Mouse (Mus musculus) liver, embryonic 14.5 days (tissue): ENCODE results near the gene Fbxo31. TPM values are rescaled to one million over a fixed set of nuclear protein-coding genes. Genes with fewer than 3 reads are reported as not detected.

Source experiments
- ATAC-seq: fragments of 200-750 bp; cut with Nextera tagmentation; 2 replicates; pipeline ENCODE4 v1.8.0; 2017; ENCODE audit warnings: moderate number of reproducible peaks, mild to moderate bottlenecking, moderate library complexity; ENCODE audit not compliant: insufficient read depth
- DNase-seq, 3 experiments: peaks; one replicate each; pipeline ENCODE4 v3.0.0-alpha.2; 2012 to 2013; ENCODE audit warnings: low read depth in 3 of 3, low spot score in 3 of 3
- H3K27ac ChIP-seq: fragments of 300-500 bp; sonication (generic); 2 replicates; pipeline ENCODE4 v1.5.1; 2014; ENCODE audit warnings: moderate library complexity, mild to moderate bottlenecking, control low read depth, inconsistent platforms
- H3K27me3 ChIP-seq: fragments of 300-500 bp; sonication (generic); 2 replicates; pipeline ENCODE4 v1.6.1; 2014; ENCODE audit warnings: mild to moderate bottlenecking, low read length, moderate library complexity; ENCODE audit not compliant: control insufficient read depth, insufficient read depth
- H3K36me3 ChIP-seq: fragments of 300-500 bp; sonication (generic); replicated peaks from 2 replicates; pipeline ENCODE4 v1.6.1; 2014; ENCODE audit warnings: low read depth; ENCODE audit not compliant: control insufficient read depth, insufficient read depth
- H3K4me1 ChIP-seq, 2 experiments: fragments of 200-500 bp in 1 of 2; fragments of 300-500 bp in 1 of 2; sonication (generic) in 1 of 2; replicated peaks; 2 replicates each; pipeline ENCODE4 v1.6.1; 2012 to 2014; ENCODE audit warnings: antibody characterized with exemption in 1 of 2, inconsistent platforms in 1 of 2, low read length in 1 of 2; ENCODE audit not compliant: control insufficient read depth in 2 of 2, insufficient read depth in 2 of 2
- H3K4me2 ChIP-seq: fragments of 300-500 bp; sonication (generic); 2 replicates; pipeline ENCODE4 v1.6.1; 2014; ENCODE audit warnings: low read depth, mild to moderate bottlenecking, control low read depth, moderate library complexity
- H3K4me3 ChIP-seq, 2 experiments: fragments of 200-500 bp in 1 of 2; fragments of 300-500 bp in 1 of 2; sonication (generic) in 1 of 2; 2 replicates each; pipeline ENCODE4 v1.5.1; 2012 to 2014; ENCODE audit warnings: low read depth in 2 of 2, low read length in 2 of 2, mild to moderate bottlenecking in 2 of 2, control low read depth in 1 of 2, inconsistent platforms in 1 of 2, moderate library complexity in 1 of 2; ENCODE audit not compliant: insufficient read depth in 1 of 2
- H3K9ac ChIP-seq: fragments of 300-500 bp; sonication (generic); replicated peaks from 2 replicates; pipeline ENCODE4 v1.6.1; 2014; ENCODE audit warnings: mild to moderate bottlenecking, control low read depth, moderate library complexity
- H3K9me3 ChIP-seq: fragments of 300-500 bp; sonication (generic); 2 replicates; pipeline ENCODE4 v1.6.1; 2016; ENCODE audit warnings: low read length, mixed read lengths; ENCODE audit not compliant: control insufficient read depth
- CTCF ChIP-seq: IDR thresholded peaks from 2 replicates; pipeline ENCODE4 v1.5.1; 2016; ENCODE audit warnings: antibody characterized with exemption, low read depth, control low read depth
- EP300 ChIP-seq: IDR thresholded peaks from 2 replicates; pipeline ENCODE4 v1.6.1; 2016; ENCODE audit warnings: antibody characterized with exemption, low read depth
- WGBS: fragments of 180-500 bp; shearing (Covaris S2); extraction: QIAGEN DNeasy Blood & Tissue Kit; methylation state at CpG from one replicate; pipeline ENCODE4 v1.1.7; 2014; ENCODE audit not compliant: insufficient replicate concordance; 5-methylcytosine and 5-hydroxymethylcytosine counted together
- polyA plus RNA-seq, 2 experiments: library from polyadenylated mRNA; depleted of rRNA in 1 of 2; stranded (reverse) in 1 of 2; unstranded in 1 of 2; fragments of >200 nt; fragmentation: Nextera tagmentation in 1 of 2; extraction: Ambion mirVana in 1 of 2; gene quantifications; 2 replicates each; pipeline versions ENCODE4 v1.2.1 to v1.2.3; 2012 to 2014

The Fbxo31 gene
- 4.7 and 5.8 TPM in 2 replicates for polyA plus RNA-seq (2012; rRNA removed)
- polyA plus RNA-seq (2014; fragmentation: Nextera tagmentation; extraction: Ambion mirVana) = 6.6 and 7.1 TPM in 2 replicates

DNA sequence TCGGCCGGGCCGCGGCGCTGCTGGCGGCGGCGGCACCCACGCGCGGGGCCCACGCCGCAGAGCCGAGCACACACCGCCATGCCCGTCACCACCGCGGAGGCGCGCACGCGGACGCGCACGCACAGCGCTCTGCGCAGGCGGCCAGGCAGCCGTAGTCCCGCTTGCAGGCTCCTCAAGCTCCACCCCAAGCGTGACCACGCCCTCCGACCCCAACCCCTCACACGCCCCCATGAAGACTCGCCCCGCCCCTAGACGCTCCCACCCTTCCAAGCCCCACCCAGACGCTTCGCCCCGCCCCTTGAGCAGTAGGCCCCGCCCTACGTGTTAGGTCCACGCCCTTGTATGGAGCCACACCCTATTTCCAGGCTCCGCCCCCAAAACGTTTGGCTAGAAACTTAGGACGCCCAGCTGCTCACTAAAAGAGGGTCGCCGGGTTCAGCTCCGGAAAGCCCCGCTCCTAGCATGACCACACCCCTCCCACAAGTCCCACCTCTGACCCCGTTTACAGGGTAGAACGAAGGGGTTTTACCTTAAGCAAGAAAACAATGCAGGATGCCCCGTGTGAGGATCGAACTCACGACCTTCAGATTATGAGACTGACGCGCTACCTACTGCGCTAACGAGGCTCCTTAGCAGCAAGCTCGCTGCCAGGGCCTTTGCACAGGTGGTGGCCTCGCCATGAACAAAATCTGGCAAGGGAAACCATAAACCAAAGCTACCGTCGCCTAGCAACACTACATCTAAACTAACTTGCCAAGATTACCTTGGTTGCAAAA, at the start of gene Fbxo31:
Gene Fbxo31, minus strand, starts transcription at position 131 of the 776 bp plus-strand sequence.
- H3K36me3 ChIP-seq = no peaks in the 10 kb centered on the region
- H3K9ac ChIP-seq = peak within 1 kb of the TSS; percentile 74
- H3K9me3 ChIP-seq = no peaks in the 10 kb centered on the region
- H3K4me1 ChIP-seq = peaks cover 0 to 10% of the 10 kb centered on the region in 2 experiments
- peak within 1 kb of the TSS; percentile 46 for H3K27ac ChIP-seq
- peak within 1 kb of the TSS; percentile 70 to 85 for H3K4me3 ChIP-seq
- ATAC-seq = peak; percentile 87
- WGBS = 2% methylated on average over 60 of the region's 63 CpGs
- peak; percentile 83 to 92 (median 83) for DNase-seq
- H3K27me3 ChIP-seq = no peaks in the 10 kb centered on the region
- peak within 1 kb of the TSS; percentile 86 for H3K4me2 ChIP-seq
- no peak for TF ChIP-seq EP300
- no peak for TF ChIP-seq CTCF

DNA sequence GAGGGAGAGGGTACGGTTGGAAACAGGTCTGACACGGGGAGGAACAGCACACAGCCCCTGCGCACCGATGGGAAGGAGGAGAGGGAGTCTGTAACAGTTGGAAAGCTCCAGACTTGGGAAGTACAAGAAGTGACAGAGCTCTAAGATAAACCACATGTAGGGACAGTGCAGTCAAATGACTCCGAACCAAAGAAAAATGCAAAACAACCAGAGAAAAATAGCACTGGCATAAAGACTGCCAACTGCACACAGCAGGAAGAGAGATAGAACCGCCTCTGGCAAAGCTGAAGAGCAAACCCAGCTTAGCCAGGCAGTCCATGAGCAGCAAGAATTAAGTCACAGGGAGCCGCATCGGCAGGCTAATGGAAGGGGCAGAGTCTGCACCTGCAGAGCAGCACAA, 44.4 kb upstream of the Fbxo31 start:
- H3K36me3 ChIP-seq = no peaks in the 10 kb centered on the region
- TF ChIP-seq EP300 (no peak), CTCF (no peak)
- 71% methylated on average over 8 of the region's 8 CpGs for WGBS

DNA sequence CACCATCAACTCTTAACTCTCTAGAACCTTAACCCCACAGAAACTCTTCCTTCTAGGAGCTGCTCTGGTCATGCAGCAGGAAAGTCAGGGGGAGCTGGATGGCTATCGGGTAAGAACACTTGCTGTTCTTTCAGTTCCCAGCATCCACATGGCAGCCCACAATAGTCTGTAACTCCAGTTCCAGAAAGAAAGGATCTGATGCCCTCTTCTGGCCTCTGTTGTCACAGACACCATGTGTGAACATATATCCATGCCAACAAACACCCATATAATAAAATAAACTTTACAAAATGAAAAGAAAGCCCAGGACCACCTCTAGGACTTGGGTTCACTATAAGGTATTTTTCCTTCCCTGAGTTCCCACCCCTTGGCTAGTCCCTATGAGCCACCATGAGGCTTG, 43.3 kb upstream of the Fbxo31 start:
- WGBS = 54% methylated on average over 1 of the region's 1 CpGs
- Histone ChIP-seq H3K9ac (no peak overlapping the region), H3K27ac (no peak overlapping the region), H3K9me3 (no peaks in the 10 kb centered on the region), H3K27me3 (no peaks in the 10 kb centered on the region), H3K4me1 (no peaks in the 10 kb centered on the region), H3K4me3 (no peak overlapping the region), H3K36me3 (no peaks in the 10 kb centered on the region), H3K4me2 (no peak overlapping the region)
- ATAC-seq = no peak
- no peak for DNase-seq
- TF ChIP-seq CTCF = 0 out of 2 replicates have a peak, but pooled peaks have one; percentile 5
- TF ChIP-seq EP300 = no peak

More for the DNA sequence above, 44.4 kb upstream of the Fbxo31 start:
- no peaks in the 10 kb centered on the region for H3K4me1 ChIP-seq
- no peak for ATAC-seq
- H3K27me3 ChIP-seq = no peaks in the 10 kb centered on the region
- no peak overlapping the region for H3K4me2 ChIP-seq
- H3K9ac ChIP-seq = no peak overlapping the region
- no peaks in the 10 kb centered on the region for H3K9me3 ChIP-seq
- no peak overlapping the region for H3K4me3 ChIP-seq
- H3K27ac ChIP-seq = no peak overlapping the region
- DNase-seq = no peak

DNA sequence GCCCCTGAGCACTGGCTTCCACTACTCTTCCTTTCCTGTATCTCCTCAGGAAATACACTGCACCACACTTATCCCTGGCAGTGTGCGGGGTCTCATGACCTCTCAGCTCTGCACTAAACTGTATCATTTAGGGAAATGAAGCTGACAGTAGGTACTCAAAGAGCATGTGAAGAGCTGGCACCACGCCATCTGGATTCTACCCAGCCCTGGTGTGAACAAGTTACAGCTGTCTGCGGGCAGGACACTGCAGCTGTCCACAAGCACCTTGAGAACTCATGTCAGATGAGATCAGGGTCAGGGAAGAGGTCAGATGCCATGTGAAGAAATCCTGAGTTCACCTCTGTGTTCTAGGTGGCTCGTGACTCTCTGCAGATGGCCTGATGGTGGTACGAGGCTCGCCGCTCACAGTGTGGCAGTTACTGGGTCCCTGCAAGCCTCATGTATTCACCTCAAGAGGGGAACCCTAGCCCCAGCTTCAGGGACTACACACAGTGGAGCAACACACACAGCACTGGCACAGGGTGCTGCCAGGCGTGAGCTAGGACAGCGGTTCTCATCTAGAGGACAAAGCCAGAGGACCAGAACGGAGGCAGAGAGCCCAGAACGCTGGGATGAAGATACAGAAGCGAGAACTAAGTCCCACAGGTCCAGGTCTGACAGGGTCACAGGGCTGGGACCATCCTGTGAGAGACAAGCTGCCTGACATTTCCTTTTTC, 42.4 kb upstream of the Fbxo31 start:
- no peaks in the 10 kb centered on the region for H3K4me1 ChIP-seq
- DNase-seq (no peak), ATAC-seq (no peak)
- no peaks in the 10 kb centered on the region for H3K9me3 ChIP-seq
- no peak overlapping the region for H3K4me2 ChIP-seq
- H3K27ac ChIP-seq = no peak overlapping the region
- no peaks in the 10 kb centered on the region for H3K36me3 ChIP-seq
- TF ChIP-seq CTCF (no peak), EP300 (no peak)
- H3K4me3 ChIP-seq = no peak overlapping the region
- WGBS = 60% methylated on average over 12 of the region's 12 CpGs
- H3K9ac ChIP-seq = no peak overlapping the region
- H3K27me3 ChIP-seq = no peaks in the 10 kb centered on the region

DNA sequence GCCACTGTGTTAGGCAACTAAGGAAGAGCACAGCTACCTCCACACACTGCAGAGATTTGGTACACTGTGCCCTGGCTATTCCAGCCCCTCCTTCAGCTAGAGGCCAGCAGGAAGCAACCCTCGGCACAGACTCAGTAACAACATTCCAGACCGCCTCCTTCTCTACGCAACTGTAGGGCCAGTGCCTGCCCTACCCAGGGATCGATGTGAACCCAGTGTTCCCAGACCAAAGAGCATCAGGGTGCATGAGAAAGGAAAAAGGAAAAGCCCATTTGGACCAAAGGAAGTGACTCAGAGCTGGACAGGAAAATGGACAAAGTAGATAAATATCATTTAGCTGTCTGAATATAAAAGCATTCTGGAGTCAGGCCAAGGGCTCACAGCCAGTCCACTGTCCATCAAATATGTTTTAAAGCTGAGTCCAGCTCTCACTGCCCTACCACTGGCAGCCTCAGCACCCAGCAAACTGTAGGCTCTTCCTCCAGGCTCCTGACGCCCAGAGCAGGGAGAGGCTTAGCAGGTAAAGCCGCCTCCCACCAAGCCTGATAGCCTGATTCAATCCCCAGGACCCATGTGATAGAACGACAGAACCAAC, 40.9 kb upstream of the Fbxo31 start:
- Histone ChIP-seq H3K27me3 (no peaks in the 10 kb centered on the region), H3K36me3 (no peaks in the 10 kb centered on the region), H3K4me2 (no peak overlapping the region), H3K9ac (no peak overlapping the region), H3K9me3 (no peaks in the 10 kb centered on the region), H3K4me3 (no peak overlapping the region), H3K27ac (no peak overlapping the region), H3K4me1 (no peaks in the 10 kb centered on the region)
- peak; percentile 68 for ATAC-seq
- WGBS = 29% methylated on average over 7 of the region's 7 CpGs
- no peak for DNase-seq
- TF ChIP-seq CTCF (no peak), EP300 (no peak)
